Mouse (Mus musculus) MEL (cell line): ENCODE measurements around the gene Sppl2a. TPM values are rescaled to one million over a fixed set of nuclear protein-coding genes. Genes with fewer than 3 reads are reported as not detected.

Experiments
- DNase-seq: peaks from one replicate; pipeline ENCODE4 v3.0.0; 2011; ENCODE audit warnings: low read depth, low spot score
- H3K27ac ChIP-seq: 2 replicates; pipeline ENCODE4 v1.5.1; 2012; ENCODE audit warnings: low read depth, mild to moderate bottlenecking, control low read depth, low read length, moderate library complexity; ENCODE audit not compliant: control insufficient read depth
- H3K27me3 ChIP-seq, 2 experiments: fragments of 150-350 bp in 1 of 2; sonication (generic) in 1 of 2; 2 replicates each; pipeline ENCODE4 v1.6.1; 2012; ENCODE audit warnings: low read length in 2 of 2, mild to moderate bottlenecking in 2 of 2, improper control_type of control experiment in 1 of 2, moderate library complexity in 1 of 2; ENCODE audit not compliant: insufficient read depth in 2 of 2, control insufficient read depth in 1 of 2
- H3K36me3 ChIP-seq, 2 experiments: 2 replicates each; pipeline ENCODE4 v1.6.1; 2012 to 2014; ENCODE audit warnings: low read length in 2 of 2, improper control_type of control experiment in 1 of 2, inconsistent platforms in 1 of 2, mild to moderate bottlenecking in 1 of 2; ENCODE audit not compliant: insufficient read depth in 2 of 2, control insufficient read depth in 1 of 2
- H3K4me1 ChIP-seq, 2 experiments: fragments of 150-350 bp in 1 of 2; sonication (generic) in 1 of 2; 2 replicates each; pipeline ENCODE4 v1.6.1; 2012; ENCODE audit warnings: low read length in 2 of 2, improper control_type of control experiment in 1 of 2, mild to moderate bottlenecking in 1 of 2; ENCODE audit not compliant: insufficient read depth in 2 of 2, control insufficient read depth in 1 of 2
- H3K4me3 ChIP-seq, 2 experiments: fragments of 150-350 bp in 1 of 2; sonication (generic) in 1 of 2; 2 replicates each; pipeline ENCODE4 v1.5.1; 2012; ENCODE audit warnings: low read depth in 2 of 2, low read length in 2 of 2, mild to moderate bottlenecking in 2 of 2, moderate library complexity in 2 of 2, control low read depth in 1 of 2, improper control_type of control experiment in 1 of 2; ENCODE audit not compliant: control insufficient read depth in 1 of 2, insufficient read depth in 1 of 2
- H3K79me2 ChIP-seq: 2 replicates; pipeline ENCODE4 v1.6.1; 2012; ENCODE audit warnings: mild to moderate bottlenecking, low read length, moderate library complexity; ENCODE audit not compliant: control insufficient read depth, poor library complexity, insufficient read depth
- H3K9ac ChIP-seq: 2 replicates; pipeline ENCODE4 v1.6.1; 2012; ENCODE audit warnings: low read depth, mild to moderate bottlenecking, control low read depth, low read length, moderate library complexity; ENCODE audit not compliant: control insufficient read depth, poor library complexity, severe bottlenecking
- H3K9me3 ChIP-seq: fragments of 150-350 bp; sonication (generic); replicated peaks from 2 replicates; pipeline ENCODE4 v1.6.1; 2012; ENCODE audit warnings: mild to moderate bottlenecking, low read length, improper control_type of control experiment, moderate library complexity; ENCODE audit not compliant: insufficient read depth
- BHLHE40 ChIP-seq: IDR thresholded peaks from 2 replicates; pipeline ENCODE4 v1.6.1; 2012; ENCODE audit warnings: low read depth, mild to moderate bottlenecking, inconsistent platforms, low read length, improper control_type of control experiment, borderline replicate concordance
- CHD1 ChIP-seq: IDR thresholded peaks from 2 replicates; pipeline ENCODE4 v1.6.1; 2012; ENCODE audit warnings: low read depth, mild to moderate bottlenecking, inconsistent platforms, low read length, improper control_type of control experiment
- CHD2 ChIP-seq: IDR thresholded peaks from 2 replicates; pipeline ENCODE4 v1.6.1; 2011; ENCODE audit warnings: low read length, improper control_type of control experiment
- EP300 ChIP-seq, 2 experiments: IDR thresholded peaks; 2 replicates each; pipeline ENCODE4 v1.6.1; 2011; ENCODE audit warnings: improper control_type of control experiment in 2 of 2, low read length in 2 of 2, low read depth in 1 of 2, mild to moderate bottlenecking in 1 of 2
- ETS1 ChIP-seq: IDR thresholded peaks from 2 replicates; pipeline ENCODE4 v1.6.1; 2012; ENCODE audit warnings: low read depth, mild to moderate bottlenecking, inconsistent platforms, low read length, improper control_type of control experiment, moderate library complexity
- GABPA ChIP-seq: IDR thresholded peaks from 2 replicates; pipeline ENCODE4 v1.6.1; 2012; ENCODE audit warnings: low read depth, mild to moderate bottlenecking, inconsistent platforms, low read length, improper control_type of control experiment, moderate library complexity
- HCFC1 ChIP-seq: IDR thresholded peaks from 2 replicates; pipeline ENCODE4 v1.6.1; 2012; ENCODE audit warnings: low read depth, mild to moderate bottlenecking, inconsistent platforms, low read length, improper control_type of control experiment, moderate library complexity
- JUND ChIP-seq: IDR thresholded peaks from 2 replicates; pipeline ENCODE4 v1.6.1; 2011; ENCODE audit warnings: low read depth, mild to moderate bottlenecking, improper control_type of control experiment, low read length
- KAT2A ChIP-seq: conservative IDR thresholded peaks from 2 replicates; pipeline ENCODE4 v1.6.1; 2012; ENCODE audit warnings: low read depth, low read length, improper control_type of control experiment, inconsistent platforms
- MAFK ChIP-seq: IDR thresholded peaks from 2 replicates; pipeline ENCODE4 v1.6.1; 2011; ENCODE audit warnings: low read depth, mild to moderate bottlenecking, low read length, improper control_type of control experiment, borderline replicate concordance
- MAX ChIP-seq: IDR thresholded peaks from 2 replicates; pipeline ENCODE4 v1.6.1; 2011; ENCODE audit warnings: low read length, improper control_type of control experiment
- MAZ ChIP-seq: IDR thresholded peaks from 2 replicates; pipeline ENCODE4 v1.6.1; 2012; ENCODE audit warnings: low read depth, mild to moderate bottlenecking, inconsistent platforms, low read length, improper control_type of control experiment
- MEF2A ChIP-seq: IDR thresholded peaks from 2 replicates; pipeline ENCODE4 v1.6.1; 2014; ENCODE audit warnings: low read depth, mild to moderate bottlenecking, inconsistent platforms, low read length, improper control_type of control experiment; ENCODE audit not compliant: poor library complexity, insufficient replicate concordance, severe bottlenecking; ENCODE audit errors: extremely low read depth
- MYB ChIP-seq: IDR thresholded peaks from 2 replicates; pipeline ENCODE4 v1.6.1; 2011; ENCODE audit warnings: mild to moderate bottlenecking, low read depth, low read length, improper control_type of control experiment
- MYC ChIP-seq: IDR thresholded peaks from 2 replicates; pipeline ENCODE4 v1.6.1; 2011; ENCODE audit warnings: low read depth, mild to moderate bottlenecking, low read length, improper control_type of control experiment, moderate library complexity
- NELFE ChIP-seq: IDR thresholded peaks from 2 replicates; pipeline ENCODE4 v1.6.1; 2011; ENCODE audit warnings: low read depth, low read length, improper control_type of control experiment
- NRF1 ChIP-seq: IDR thresholded peaks from 2 replicates; pipeline ENCODE4 v1.6.1; 2014; ENCODE audit warnings: low read depth, mild to moderate bottlenecking, inconsistent platforms, low read length, improper control_type of control experiment, moderate library complexity; ENCODE audit not compliant: poor library complexity, insufficient read depth, severe bottlenecking
- POLR2A ChIP-seq, 2 experiments: IDR thresholded peaks; 2 replicates each; pipeline ENCODE4 v1.6.1; 2011 to 2012; ENCODE audit warnings: low read length in 2 of 2, mild to moderate bottlenecking in 2 of 2, control low read depth in 1 of 2, improper control_type of control experiment in 1 of 2, low read depth in 1 of 2, moderate library complexity in 1 of 2; ENCODE audit not compliant: control insufficient read depth in 1 of 2, insufficient read depth in 1 of 2, poor library complexity in 1 of 2
- POLR2AphosphoS2 ChIP-seq: IDR thresholded peaks from 2 replicates; pipeline ENCODE4 v1.6.1; 2011; ENCODE audit warnings: low read length, improper control_type of control experiment
- POLR2AphosphoS5 ChIP-seq: IDR thresholded peaks from 2 replicates; pipeline ENCODE4 v1.6.1; 2012; ENCODE audit warnings: low read depth, borderline replicate concordance, mild to moderate bottlenecking, inconsistent platforms, low read length, moderate library complexity, mixed read lengths
- RAD21 ChIP-seq: IDR thresholded peaks from 2 replicates; pipeline ENCODE4 v1.6.1; 2011; ENCODE audit warnings: mild to moderate bottlenecking, low read depth, low read length, improper control_type of control experiment
- RCOR1 ChIP-seq: IDR thresholded peaks from 2 replicates; pipeline ENCODE4 v1.6.1; 2012; ENCODE audit warnings: low read depth, mild to moderate bottlenecking, inconsistent platforms, low read length, improper control_type of control experiment
- SIN3A ChIP-seq: IDR thresholded peaks from 2 replicates; pipeline ENCODE4 v1.6.1; 2012; ENCODE audit warnings: low read length, improper control_type of control experiment, inconsistent platforms
- SMC3 ChIP-seq: IDR thresholded peaks from 2 replicates; pipeline ENCODE4 v1.6.1; 2011; ENCODE audit warnings: low read depth, low read length, improper control_type of control experiment
- TAL1 ChIP-seq: IDR thresholded peaks from 2 replicates; pipeline ENCODE4 v1.6.1; 2012; ENCODE audit warnings: mild to moderate bottlenecking, inconsistent platforms, low read length, moderate library complexity, mixed read lengths
- TBP ChIP-seq: IDR thresholded peaks from 2 replicates; pipeline ENCODE4 v1.8.0; 2011; ENCODE audit warnings: low read depth, low read length, improper control_type of control experiment
- TCF12 ChIP-seq: IDR thresholded peaks from 2 replicates; pipeline ENCODE4 v1.6.1; 2014; ENCODE audit warnings: low read depth, mild to moderate bottlenecking, inconsistent platforms, low read length, improper control_type of control experiment, moderate library complexity
- UBTF ChIP-seq: IDR thresholded peaks from 2 replicates; pipeline ENCODE4 v1.6.1; 2012; ENCODE audit warnings: low read depth, mild to moderate bottlenecking, inconsistent platforms, low read length, improper control_type of control experiment, moderate library complexity, borderline replicate concordance; ENCODE audit not compliant: insufficient read depth
- USF1 ChIP-seq: IDR thresholded peaks from 2 replicates; pipeline ENCODE4 v1.6.1; 2014; ENCODE audit warnings: low read depth, mild to moderate bottlenecking, inconsistent platforms, low read length, improper control_type of control experiment, moderate library complexity
- USF2 ChIP-seq, 2 experiments: IDR thresholded peaks; 2 replicates each; pipeline ENCODE4 v1.6.1; 2011 to 2012; ENCODE audit warnings: improper control_type of control experiment in 2 of 2, low read length in 2 of 2, borderline replicate concordance in 1 of 2, inconsistent platforms in 1 of 2, low read depth in 1 of 2, mild to moderate bottlenecking in 1 of 2; ENCODE audit not compliant: insufficient read depth in 1 of 2
- ZC3H11A ChIP-seq: IDR thresholded peaks from 2 replicates; pipeline ENCODE4 v1.6.1; 2012; ENCODE audit warnings: low read depth, mild to moderate bottlenecking, inconsistent platforms, low read length, improper control_type of control experiment
- ZKSCAN1 ChIP-seq: IDR thresholded peaks from 2 replicates; pipeline ENCODE4 v1.6.1; 2012; ENCODE audit warnings: low read depth, mild to moderate bottlenecking, inconsistent platforms, low read length, improper control_type of control experiment, moderate library complexity
- ZMIZ1 ChIP-seq: IDR thresholded peaks from 2 replicates; pipeline ENCODE4 v1.6.1; 2012; ENCODE audit warnings: low read depth, mild to moderate bottlenecking, inconsistent platforms, low read length, improper control_type of control experiment, moderate library complexity
- ZNF384 ChIP-seq: IDR thresholded peaks from 2 replicates; pipeline ENCODE4 v1.6.1; 2012; ENCODE audit warnings: low read depth, mild to moderate bottlenecking, inconsistent platforms, low read length, improper control_type of control experiment
- polyA plus RNA-seq, 2 experiments: library from polyadenylated mRNA; stranded (reverse) in 1 of 2; unstranded in 1 of 2; fragments of >175 nt in 1 of 2; fragments of >200 nt in 1 of 2; gene quantifications; 2 replicates each; pipeline versions ENCODE4 v1.2.1 to v1.2.4; 2012; ENCODE audit warnings: low replicate concordance in 2 of 2, low read depth in 1 of 2; ENCODE audit not compliant: insufficient read length in 2 of 2, insufficient read depth in 1 of 2, missing spikeins in 1 of 2
- total RNA-seq: library from RNA; depleted of rRNA; stranded (reverse); fragments of 300-350 nt; gene quantifications from 2 replicates; pipeline ENCODE4 v1.2.3, GENCODE M21; 2012

Sppl2a gene
- total and polyA plus RNA-seq, 3 experiments = 12.1 to 16.6 TPM; not detected in 1

- Histone ChIP-seq H3K9me3 (no peaks in the 10 kb centered on the region), H3K27me3 (no peaks in the 10 kb centered on the region), H3K9ac (peak within 1 kb of the TSS; percentile 95), H3K4me1 (peaks cover 0 to 2% of the 10 kb centered on the region in 2 experiments; a peak in 1 of 4 replicates), H3K36me3 (peaks cover 0 to 14% of the 10 kb centered on the region in 2 experiments; a peak in 2 of 4 replicates), H3K4me3 (peak within 1 kb of the TSS; percentile 80 to 92), H3K27ac (peak within 1 kb of the TSS; percentile 97), H3K79me2 (peaks cover 33% of the 10 kb centered on the region)
- peak; percentile 97 for DNase-seq
- TF ChIP-seq MAZ (no peak), USF2 (IDR thresholded peaks at IDR 0.05; ENCODE audit: borderline replicate concordance in 1 of 2, insufficient read depth in 1 of 2, low read depth in 1 of 2, low read length in 2 of 2) (peak; percentile 65 to 96), ZC3H11A (no peak), TCF12 (no peak; the same call in 1 of the 2 replicates), MEF2A (0 out of 2 replicates have a peak, but pooled peaks have one; percentile 15), ZNF384 (peak; percentile 87), UBTF (peak; percentile 89; the same call in 1 of the 2 replicates), USF1 (peak; percentile 100), RAD21 (no peak), MAX (peak; percentile 98), NELFE (peak; percentile 91), NRF1 (no peak), SMC3 (no peak), CHD2 (no peak), MAFK (no peak), KAT2A (no peak), CHD1 (peak; percentile 63; the same call in 1 of the 2 replicates), GABPA (no peak), MYC (0 out of 2 replicates have a peak, but pooled peaks have one; percentile 16), POLR2AphosphoS5 (no peak), BHLHE40 (peak; percentile 92; the same call in 1 of the 2 replicates), ZMIZ1 (peak; percentile 94), ETS1 (no peak; the same call in 1 of the 2 replicates), TAL1 (no peak), EP300 (IDR thresholded peaks at IDR 0.05; ENCODE audit: low read depth in 1 of 2, low read length in 2 of 2) (no peak), HCFC1 (peak; percentile 81), SIN3A (peak; percentile 60; the same call in 1 of the 2 replicates), TBP (peak; percentile 87), JUND (no peak), MYB (no peak), ZKSCAN1 (no peak), POLR2AphosphoS2 (peak; percentile 69; the same call in 1 of the 2 replicates), POLR2A (IDR thresholded peaks at IDR 0.05; ENCODE audit: control insufficient read depth in 1 of 2, insufficient read depth in 1 of 2, low read depth in 1 of 2, low read length in 2 of 2, poor library complexity in 1 of 2) (peak; percentile 92 to 93; a peak in 3 of 4 replicates), RCOR1 (no peak; the same call in 1 of the 2 replicates)
Observed at GRCm38 (mm10) chr2:126875871-126876796, 56.9 kb downstream of the Sppl2a start, which contains the start of gene Trpm7. Gene Trpm7, minus strand, starts transcription at chr2:126876230.
